Mouse (Mus musculus) midbrain, embryonic 15.5 days (tissue): ENCODE results near the gene Gm20388. TPM values are rescaled to one million over a fixed set of nuclear protein-coding genes. Genes with fewer than 3 reads are reported as not detected.

ENCODE experiments used
- ATAC-seq: fragments of 200-750 bp; cut with Nextera tagmentation; replicated peaks from 2 replicates; pipeline ENCODE4 v1.8.0; 2017; ENCODE audit warnings: moderate TSS enrichment
- H3K27ac ChIP-seq: fragments of 300-500 bp; sonication (generic); 2 replicates; pipeline ENCODE4 v1.5.1; 2015; ENCODE audit warnings: mild to moderate bottlenecking, inconsistent platforms
- H3K27me3 ChIP-seq: fragments of 300-500 bp; sonication (generic); replicated peaks from 2 replicates; pipeline ENCODE4 v1.6.1; 2015; ENCODE audit warnings: inconsistent platforms
- H3K36me3 ChIP-seq: fragments of 300-500 bp; sonication (generic); replicated peaks from 2 replicates; pipeline ENCODE4 v1.6.1; 2015; ENCODE audit warnings: inconsistent platforms
- H3K4me1 ChIP-seq: fragments of 300-500 bp; sonication (generic); 2 replicates; pipeline ENCODE4 v1.6.1; 2015; ENCODE audit warnings: inconsistent platforms
- H3K4me2 ChIP-seq: fragments of 300-500 bp; sonication (generic); 2 replicates; pipeline ENCODE4 v1.6.1; 2015; ENCODE audit warnings: inconsistent platforms, mild to moderate bottlenecking, moderate library complexity
- H3K4me3 ChIP-seq: fragments of 300-500 bp; sonication (generic); 2 replicates; pipeline ENCODE4 v1.5.1; 2015; ENCODE audit warnings: mild to moderate bottlenecking, inconsistent platforms
- H3K9ac ChIP-seq: fragments of 300-500 bp; sonication (generic); 2 replicates; pipeline ENCODE4 v1.6.1; 2015; ENCODE audit warnings: mild to moderate bottlenecking, inconsistent platforms
- H3K9me3 ChIP-seq: fragments of 300-500 bp; sonication (generic); 2 replicates; pipeline ENCODE4 v1.6.1; 2016; ENCODE audit warnings: inconsistent platforms
- WGBS: fragments of 180-500 bp; shearing (Covaris S2); methylation state at CpG from one replicate; pipeline ENCODE4 v1.1.7; 2015; ENCODE audit warnings: mixed read lengths; 5-methylcytosine and 5-hydroxymethylcytosine counted together
- polyA plus RNA-seq: library from polyadenylated mRNA; unstranded; fragments of >200 nt; fragmentation: Nextera tagmentation; extraction: Ambion mirVana; gene quantifications from 2 replicates; pipeline ENCODE4 v1.2.1, GENCODE M21; 2015

Gene Gm20388
- polyA plus RNA-seq, 1 experiment from 2014 or later = 5.6 TPM

DNA sequence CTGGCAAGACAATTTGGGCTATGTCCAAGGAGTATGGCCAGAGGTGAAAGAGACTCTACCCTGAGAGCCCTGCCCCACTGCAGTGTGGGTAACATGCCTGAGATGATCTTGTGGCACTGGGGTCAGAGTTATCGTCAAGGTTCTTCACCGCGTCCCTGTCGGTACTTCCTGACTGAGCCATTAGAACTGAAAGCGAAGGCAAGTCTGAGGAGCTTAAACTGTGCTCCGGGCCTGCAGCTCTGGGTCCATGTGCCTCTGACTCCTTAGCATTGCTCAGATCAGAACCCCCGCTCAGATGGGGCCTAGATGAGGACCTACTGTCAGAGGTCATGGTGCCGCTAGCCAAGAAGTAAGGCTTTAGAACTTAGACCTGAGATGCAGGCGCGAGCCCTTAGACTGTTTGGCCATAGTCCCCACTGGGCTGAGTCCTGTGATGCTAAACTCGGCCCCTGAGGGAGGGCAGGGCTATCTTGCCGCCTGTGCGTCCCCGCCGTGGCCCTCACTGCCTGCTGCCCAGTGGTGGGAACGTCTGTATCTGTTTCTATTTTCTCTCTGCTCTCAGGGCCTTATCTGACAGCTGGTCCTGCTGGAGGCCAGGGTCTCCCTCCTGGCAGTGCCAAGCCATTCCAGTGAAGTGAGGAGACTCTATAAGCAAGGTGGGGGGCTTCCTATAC is 2389.1 kb downstream of the Gm20388 start:
- no peaks in the 10 kb centered on the region for H3K36me3 ChIP-seq
- H3K9me3 ChIP-seq = no peaks in the 10 kb centered on the region
- no peaks in the 10 kb centered on the region for H3K27me3 ChIP-seq
- no peak overlapping the region for H3K9ac ChIP-seq
- WGBS = 67% methylated on average over 16 of the region's 16 CpGs
- peaks cover 40% of the 10 kb centered on the region for H3K4me1 ChIP-seq
- no peak for ATAC-seq
- H3K4me3 ChIP-seq = no peak overlapping the region
- 0 out of 2 replicates have a peak overlapping the region, but pooled peaks have one; percentile 9 for H3K27ac ChIP-seq
- H3K4me2 ChIP-seq = no peak overlapping the region

DNA sequence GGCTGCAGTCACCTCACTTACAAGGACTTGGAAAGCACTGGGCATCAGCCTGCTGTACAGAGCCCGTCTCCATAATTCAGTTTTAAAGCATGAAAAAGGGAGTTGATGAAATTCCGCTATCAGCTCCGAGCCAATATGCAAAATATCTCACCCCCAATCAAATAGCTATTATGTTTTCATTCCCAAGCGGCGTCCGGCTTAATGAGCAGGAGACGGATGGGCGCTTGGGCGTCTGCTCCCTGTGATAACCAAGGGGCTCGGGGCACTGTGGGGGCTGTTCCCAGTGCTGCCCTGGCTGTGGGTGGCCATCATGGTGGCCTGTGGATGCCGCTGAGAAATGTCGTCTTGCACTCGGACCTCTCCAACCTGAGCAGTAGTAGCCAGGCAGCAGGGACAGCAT is 2390.4 kb downstream of the Gm20388 start:
- H3K9ac ChIP-seq = no peak overlapping the region
- H3K27ac ChIP-seq = peak overlapping the region; percentile 65
- no peak for ATAC-seq
- no peaks in the 10 kb centered on the region for H3K36me3 ChIP-seq
- H3K9me3 ChIP-seq = no peaks in the 10 kb centered on the region
- WGBS = 70% methylated on average over 13 of the region's 13 CpGs
- no peak overlapping the region for H3K4me2 ChIP-seq
- no peak overlapping the region for H3K4me3 ChIP-seq
- no peaks in the 10 kb centered on the region for H3K27me3 ChIP-seq
- H3K4me1 ChIP-seq = peaks cover 33% of the 10 kb centered on the region

DNA sequence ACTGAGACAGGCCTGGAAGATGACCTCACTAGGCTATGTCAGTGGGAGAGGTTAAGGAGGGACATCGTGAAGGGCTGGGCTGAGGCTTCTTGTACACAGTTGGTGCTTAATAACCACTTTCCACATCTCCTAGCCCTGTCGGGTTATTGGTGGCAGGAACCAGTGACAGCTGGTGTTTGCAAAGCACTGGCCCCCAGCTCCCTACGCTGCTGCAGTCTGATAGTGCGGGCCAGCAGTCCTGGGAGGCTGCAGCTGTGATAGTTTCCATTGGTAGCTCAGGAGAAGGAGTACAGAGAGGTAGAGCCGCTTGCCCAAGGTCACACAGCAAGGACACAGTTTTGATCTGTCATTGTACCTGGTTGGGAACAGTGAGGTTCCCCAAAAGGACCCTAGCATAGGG is 2391.2 kb downstream of the Gm20388 start:
- Histone ChIP-seq H3K9ac (no peak overlapping the region), H3K9me3 (no peaks in the 10 kb centered on the region), H3K27me3 (no peaks in the 10 kb centered on the region), H3K27ac (0 out of 2 replicates have a peak overlapping the region, but pooled peaks have one; percentile 48), H3K4me2 (no peak overlapping the region), H3K4me1 (peaks cover 26% of the 10 kb centered on the region), H3K36me3 (no peaks in the 10 kb centered on the region), H3K4me3 (no peak overlapping the region)
- no peak for ATAC-seq
- WGBS = 78% methylated on average over 5 of the region's 5 CpGs

DNA sequence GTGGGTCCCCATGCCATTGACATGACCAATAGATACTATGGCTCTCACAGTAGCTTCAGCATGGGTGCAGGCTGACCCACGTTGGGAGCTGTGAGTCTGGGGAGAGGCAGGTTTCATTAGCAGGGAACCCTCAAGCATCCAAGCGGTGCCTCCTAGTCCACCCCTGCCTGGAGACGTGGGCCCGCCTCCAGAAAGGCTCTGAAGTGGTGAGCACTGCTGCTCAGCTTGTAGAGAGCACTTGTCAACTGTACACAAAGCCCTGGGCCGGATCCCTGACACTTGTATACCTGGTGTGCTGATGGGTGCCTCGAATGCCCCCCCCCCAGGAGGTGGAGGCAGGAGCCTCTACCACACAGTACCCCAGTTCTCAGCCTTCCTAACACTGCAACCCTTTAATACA is 2392.8 kb downstream of the Gm20388 start:
- Histone ChIP-seq H3K4me2 (no peak overlapping the region), H3K36me3 (no peaks in the 10 kb centered on the region), H3K4me3 (no peak overlapping the region), H3K4me1 (peaks cover 25% of the 10 kb centered on the region), H3K27me3 (no peaks in the 10 kb centered on the region), H3K9ac (no peak overlapping the region), H3K9me3 (no peaks in the 10 kb centered on the region), H3K27ac (no peak overlapping the region)
- ATAC-seq = no peak
- 72% methylated on average over 6 of the region's 6 CpGs for WGBS

DNA sequence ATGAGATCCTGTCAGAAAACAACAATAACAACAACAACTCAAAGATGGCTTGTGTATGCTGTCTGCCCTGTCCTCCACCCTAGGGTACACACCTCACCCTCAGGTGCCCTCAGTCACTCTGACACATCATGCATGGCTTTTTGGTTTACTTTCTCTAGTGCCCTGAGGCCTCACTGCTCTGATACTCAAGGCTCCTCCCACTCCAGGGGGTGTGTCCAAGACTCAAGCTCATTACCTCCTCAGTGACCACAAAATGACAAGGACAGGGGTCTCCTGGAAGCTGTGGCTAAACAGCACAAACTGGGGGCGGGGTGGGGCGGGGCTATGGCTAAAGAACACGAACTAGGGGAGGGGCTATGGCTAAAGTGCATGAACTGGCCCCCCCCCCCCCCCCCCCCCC is 2393.4 kb downstream of the Gm20388 start:
- Histone ChIP-seq H3K4me3 (no peak overlapping the region), H3K27ac (no peak overlapping the region), H3K4me1 (peaks cover 25% of the 10 kb centered on the region), H3K27me3 (no peaks in the 10 kb centered on the region), H3K9ac (no peak overlapping the region), H3K36me3 (no peaks in the 10 kb centered on the region), H3K4me2 (no peak overlapping the region), H3K9me3 (no peaks in the 10 kb centered on the region)
- WGBS = 12% methylated on average over 3 of the region's 3 CpGs
- ATAC-seq = no peak

DNA sequence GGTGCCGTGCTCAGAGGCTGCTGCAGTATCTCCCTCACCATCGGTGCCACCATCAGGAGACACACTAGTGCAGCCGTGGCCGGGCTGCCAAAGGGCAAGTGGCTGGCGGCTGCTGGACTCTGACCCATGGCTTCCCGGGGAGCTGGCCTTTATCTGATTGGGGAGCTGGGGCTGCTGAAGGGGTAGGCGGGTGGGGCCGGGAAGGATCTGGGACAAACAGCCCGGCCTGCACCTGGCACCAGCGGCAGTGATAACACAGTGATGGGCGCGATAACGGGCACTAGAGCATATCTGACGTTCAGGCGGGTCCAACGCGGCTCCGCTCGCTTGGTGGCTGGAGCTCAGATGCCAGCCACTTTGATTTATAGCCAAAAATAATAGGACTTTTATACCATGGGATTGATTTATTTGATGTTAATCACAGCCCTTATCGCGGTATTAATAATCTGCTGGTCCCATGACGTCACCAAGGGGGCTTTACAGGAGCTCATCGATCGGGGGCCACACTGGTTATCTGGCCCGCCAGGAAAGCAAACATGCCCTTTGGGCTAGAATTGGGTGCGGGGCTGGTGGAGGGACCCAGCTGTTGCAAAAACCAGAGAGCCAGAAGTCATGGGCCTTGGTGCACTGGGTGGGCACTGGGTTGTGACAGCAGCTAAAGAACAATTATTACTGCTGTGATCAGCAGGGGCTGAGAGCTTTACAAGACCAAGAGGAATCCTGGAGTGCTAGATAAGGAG is 2396.2 kb downstream of the Gm20388 start:
- WGBS = 66% methylated on average over 26 of the region's 26 CpGs
- Histone ChIP-seq H3K27me3 (no peaks in the 10 kb centered on the region), H3K4me2 (no peak overlapping the region), H3K9me3 (no peaks in the 10 kb centered on the region), H3K36me3 (no peaks in the 10 kb centered on the region), H3K4me1 (peaks cover 19% of the 10 kb centered on the region), H3K9ac (no peak overlapping the region), H3K4me3 (no peak overlapping the region), H3K27ac (no peak overlapping the region)
- ATAC-seq = no peak

DNA sequence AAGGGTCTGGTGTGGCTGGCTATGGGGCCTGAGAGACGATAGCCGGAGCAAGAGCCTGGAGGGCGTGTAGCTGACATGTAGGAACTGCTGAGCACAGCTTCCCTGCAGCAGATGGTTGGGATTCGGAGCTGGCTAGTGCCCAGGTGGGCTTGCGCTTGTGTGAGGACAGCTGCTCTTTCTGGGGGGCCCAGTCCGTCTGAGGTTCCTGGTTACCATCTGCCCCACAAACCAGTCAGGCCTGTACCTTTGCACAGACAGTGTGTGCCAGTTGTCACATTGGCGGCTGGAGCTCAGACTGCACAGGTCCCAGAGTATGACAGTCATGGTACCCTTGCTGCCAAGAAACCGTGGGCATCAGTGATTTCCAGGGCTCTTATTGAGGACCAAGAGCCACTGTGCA is 2397.2 kb downstream of the Gm20388 start:
- 72% methylated on average over 8 of the region's 8 CpGs for WGBS
- Histone ChIP-seq H3K9me3 (no peaks in the 10 kb centered on the region), H3K4me1 (peaks cover 9% of the 10 kb centered on the region), H3K4me2 (no peak overlapping the region), H3K27ac (no peak overlapping the region), H3K9ac (no peak overlapping the region), H3K27me3 (no peaks in the 10 kb centered on the region), H3K36me3 (no peaks in the 10 kb centered on the region), H3K4me3 (no peak overlapping the region)
- no peak for ATAC-seq

DNA sequence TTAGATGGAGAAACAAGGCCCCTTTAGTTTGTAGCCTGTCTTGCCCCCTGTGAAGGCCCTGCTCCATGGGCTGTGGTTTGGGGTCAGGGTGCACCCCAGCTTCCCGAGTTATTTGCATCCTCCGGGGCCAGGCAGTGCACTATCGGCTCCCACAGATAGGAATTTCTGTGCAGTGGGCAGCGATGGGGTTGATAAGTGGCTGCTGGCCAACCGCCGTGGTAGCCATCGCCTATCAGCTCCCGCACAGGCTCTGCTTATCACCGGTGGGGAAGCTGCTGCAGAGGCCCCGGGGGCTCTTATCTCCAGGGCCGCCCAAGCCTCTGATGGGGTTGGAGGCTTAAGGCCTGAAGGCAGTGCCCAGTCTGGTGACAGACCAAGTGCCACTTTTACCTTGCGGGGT is 2398.6 kb downstream of the Gm20388 start:
- no peak overlapping the region for H3K27ac ChIP-seq
- H3K4me3 ChIP-seq = no peak overlapping the region
- H3K9me3 ChIP-seq = no peaks in the 10 kb centered on the region
- no peak overlapping the region for H3K4me2 ChIP-seq
- ATAC-seq = no peak
- H3K27me3 ChIP-seq = no peaks in the 10 kb centered on the region
- peaks cover 9% of the 10 kb centered on the region for H3K4me1 ChIP-seq
- 70% methylated on average over 12 of the region's 12 CpGs for WGBS
- no peaks in the 10 kb centered on the region for H3K36me3 ChIP-seq
- H3K9ac ChIP-seq = no peak overlapping the region

DNA sequence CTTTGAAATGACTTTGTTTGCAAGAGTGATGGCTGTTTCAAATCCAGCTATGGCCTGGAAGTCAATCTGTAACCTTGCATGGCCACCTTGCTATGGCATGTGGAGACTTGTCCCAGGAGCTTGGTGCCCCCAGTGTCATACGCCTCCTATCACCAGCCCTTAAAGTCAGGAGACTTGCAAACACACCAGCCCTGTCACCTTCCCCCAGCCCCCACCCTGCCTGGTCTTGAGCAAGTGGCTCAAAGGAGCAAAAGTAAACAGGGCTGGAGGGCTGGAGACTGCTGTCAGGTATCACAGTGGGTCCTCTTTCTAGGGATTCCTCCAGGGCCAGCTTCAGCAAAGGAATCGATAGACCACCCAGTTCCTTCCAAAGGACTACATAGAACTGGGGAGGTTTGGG is 2400.5 kb downstream of the Gm20388 start:
- Histone ChIP-seq H3K36me3 (no peaks in the 10 kb centered on the region), H3K27me3 (no peaks in the 10 kb centered on the region), H3K4me3 (no peak overlapping the region), H3K4me2 (no peak overlapping the region), H3K9me3 (no peaks in the 10 kb centered on the region), H3K4me1 (peaks cover 9% of the 10 kb centered on the region), H3K27ac (no peak overlapping the region), H3K9ac (no peak overlapping the region)
- no peak for ATAC-seq
- WGBS = 82% methylated on average over 2 of the region's 2 CpGs

DNA sequence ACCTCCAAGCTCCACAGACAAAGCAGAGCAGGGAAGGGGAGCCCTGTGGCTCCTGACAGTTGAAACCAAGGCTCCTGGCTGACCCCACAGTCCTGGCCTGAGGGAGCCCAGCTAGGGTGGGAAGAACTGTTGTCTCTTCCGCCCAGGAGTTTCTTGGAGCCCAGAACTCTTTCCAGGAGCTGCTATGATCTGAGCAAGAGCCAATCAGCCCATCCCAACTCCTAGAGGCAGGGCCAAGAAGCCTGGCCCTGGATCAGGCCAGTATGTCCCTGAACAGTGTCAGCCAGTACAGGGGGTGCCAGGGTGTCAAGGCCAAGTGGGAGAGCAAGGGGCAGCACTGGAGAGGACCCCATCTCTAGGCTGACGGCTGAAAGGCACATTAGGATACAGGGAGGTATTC is 2401.9 kb downstream of the Gm20388 start:
- Histone ChIP-seq H3K9ac (no peak overlapping the region), H3K9me3 (no peaks in the 10 kb centered on the region), H3K4me2 (no peak overlapping the region), H3K27ac (no peak overlapping the region), H3K36me3 (no peaks in the 10 kb centered on the region), H3K4me1 (peaks cover 3% of the 10 kb centered on the region; the same call in 1 of the 2 replicates), H3K27me3 (no peaks in the 10 kb centered on the region), H3K4me3 (no peak overlapping the region)
- no peak for ATAC-seq
- 74% methylated on average over 2 of the region's 2 CpGs for WGBS

DNA sequence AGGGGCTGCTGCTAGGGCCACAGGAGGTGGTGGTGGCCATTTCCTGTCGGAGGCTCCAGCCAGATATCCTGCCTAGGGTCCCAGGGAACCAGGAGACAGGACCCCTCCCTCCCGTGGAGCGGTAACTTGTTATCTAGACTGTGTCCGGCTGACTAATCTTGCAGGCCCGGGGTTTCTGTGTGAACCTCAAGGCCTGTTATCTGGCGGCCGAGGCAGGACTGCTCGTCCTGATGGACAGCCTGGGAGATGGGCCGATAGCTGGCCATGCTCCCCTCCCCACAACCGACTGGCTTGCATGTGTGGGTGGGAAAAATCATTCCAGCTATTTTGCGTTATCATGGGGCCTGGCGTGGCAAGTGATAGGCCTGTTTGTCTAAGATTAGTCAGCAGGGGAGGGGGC is 2402.7 kb downstream of the Gm20388 start:
- no peaks in the 10 kb centered on the region for H3K9me3 ChIP-seq
- ATAC-seq = no peak
- no peak overlapping the region for H3K4me3 ChIP-seq
- H3K9ac ChIP-seq = no peak overlapping the region
- H3K27ac ChIP-seq = no peak overlapping the region
- H3K4me1 ChIP-seq = no peaks in the 10 kb centered on the region
- WGBS = 70% methylated on average over 12 of the region's 12 CpGs
- no peaks in the 10 kb centered on the region for H3K36me3 ChIP-seq
- no peak overlapping the region for H3K4me2 ChIP-seq
- no peaks in the 10 kb centered on the region for H3K27me3 ChIP-seq

DNA sequence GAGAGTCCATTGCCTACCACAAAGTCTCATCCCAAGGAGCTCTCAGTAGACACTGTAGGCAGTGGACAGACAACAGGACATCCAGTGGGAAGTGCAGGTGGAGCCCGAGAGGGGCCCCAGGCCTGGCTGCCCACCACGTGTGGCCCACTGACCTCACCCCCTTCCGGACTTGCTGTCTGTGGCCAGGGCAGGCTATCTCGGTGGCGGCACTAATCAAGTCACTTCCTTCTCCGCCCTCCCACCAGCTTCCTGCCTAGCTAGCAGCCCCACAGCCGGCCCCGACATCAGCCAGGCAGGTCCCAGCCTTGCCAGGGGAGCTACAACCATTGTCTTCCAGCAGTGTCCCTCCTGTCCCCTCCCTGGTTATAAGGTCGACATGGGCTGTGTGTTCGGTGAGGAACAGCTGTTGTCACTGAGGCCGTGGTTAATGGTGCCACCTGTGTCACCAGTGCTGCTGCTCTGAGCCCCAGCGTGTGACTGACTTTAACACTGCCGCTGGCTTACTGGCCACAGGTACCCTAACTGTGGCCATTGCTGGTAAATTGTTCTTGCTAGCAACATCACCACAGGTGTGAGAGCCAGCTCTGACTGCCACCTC is 2404.4 kb downstream of the Gm20388 start:
- WGBS = 64% methylated on average over 13 of the region's 13 CpGs
- Histone ChIP-seq H3K27me3 (no peaks in the 10 kb centered on the region), H3K4me2 (no peak overlapping the region), H3K4me1 (peaks cover under 1% of the 10 kb centered on the region; the same call in 1 of the 2 replicates), H3K36me3 (no peaks in the 10 kb centered on the region), H3K9ac (no peak overlapping the region), H3K9me3 (no peaks in the 10 kb centered on the region), H3K4me3 (no peak overlapping the region), H3K27ac (no peak overlapping the region)
- no peak for ATAC-seq
